Mouse (Mus musculus): ENCODE results near the gene Srgap1.
"Not testable (repeated sequence)": the region's sequence is repeated elsewhere in the genome, so short reads cannot be mapped to it uniquely, and the experiment has no call there.

The Srgap1 gene

DNA sequence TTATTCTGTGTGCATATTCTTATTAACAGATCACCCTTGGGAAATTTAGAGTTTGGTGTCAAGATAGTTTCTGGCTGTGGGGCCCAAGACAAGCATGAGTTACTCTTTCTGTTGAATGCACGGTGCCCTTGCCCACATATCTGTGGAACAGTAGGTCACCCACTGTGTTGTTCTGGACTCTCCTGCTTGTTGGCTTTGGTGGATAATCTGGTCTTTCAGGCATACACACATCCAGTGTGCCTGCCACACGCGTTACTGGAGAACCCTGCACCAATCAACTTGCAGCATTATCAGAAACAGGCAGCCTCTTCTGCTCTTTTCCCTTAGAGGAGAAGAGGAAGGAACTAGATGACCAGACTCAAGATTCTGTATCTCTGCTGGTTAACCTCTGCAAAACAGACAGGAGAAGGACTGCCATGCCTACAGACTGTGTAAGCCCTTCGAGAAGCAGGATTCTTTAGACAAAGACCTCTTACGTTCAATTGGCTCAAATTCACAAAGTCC is 217.3 kb downstream of the Srgap1 start:
- DNase-seq (ENCODE audit: low read depth, low spot score), result no peak

DNA sequence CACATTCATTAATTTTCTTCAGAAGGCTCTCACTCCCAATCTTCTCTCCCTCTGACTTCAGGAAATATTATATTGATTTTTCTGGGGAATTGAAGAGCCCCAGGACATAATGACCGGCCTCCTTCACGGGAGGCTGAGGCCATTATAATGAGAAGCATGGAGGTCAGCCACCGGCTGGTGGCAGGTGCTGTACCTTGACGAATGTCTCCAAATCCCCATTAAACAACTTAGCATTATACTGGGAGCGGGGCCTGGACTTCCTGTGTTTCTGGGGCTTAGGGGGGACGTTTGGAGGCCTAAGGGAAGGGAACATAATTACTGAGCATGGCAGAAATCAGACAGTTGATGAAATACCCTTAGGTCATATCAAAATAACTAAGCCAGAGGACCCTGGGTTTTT is 218.1 kb downstream of the Srgap1 start:
- DNase-seq (ENCODE audit: low read depth, low spot score), result no peak

- no peak for DNase-seq (ENCODE audit: low read depth, low spot score)
Measured at GRCm38 (mm10) chr10:121822674-121823073, 224.4 kb downstream of the Srgap1 start.

GRCm38 (mm10) chr10:121820846-121821245 is 226.3 kb downstream of the Srgap1 start:
- DNase-seq (ENCODE audit: low read depth, low spot score), result no peak

DNA sequence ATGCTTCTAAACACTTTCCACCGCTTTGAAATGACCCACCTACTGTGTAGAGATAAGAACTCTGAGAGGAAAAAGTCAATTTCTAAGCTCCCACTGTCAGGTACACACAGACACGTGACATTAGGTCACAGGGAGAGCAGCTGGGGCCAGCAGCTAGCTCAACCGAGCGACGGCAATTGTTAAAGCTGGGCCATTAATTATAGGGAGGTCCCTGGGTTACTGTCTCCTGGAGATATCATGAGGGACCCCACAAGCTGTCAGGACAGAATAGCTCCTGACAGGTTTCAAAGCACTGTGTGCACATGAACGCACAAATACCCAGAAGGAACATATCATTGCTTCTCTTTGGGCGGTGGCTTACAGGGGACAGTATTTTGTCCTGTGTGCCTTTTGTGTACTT is 229.1 kb downstream of the Srgap1 start:
- no peak for DNase-seq (ENCODE audit: low read depth, low spot score)

DNA sequence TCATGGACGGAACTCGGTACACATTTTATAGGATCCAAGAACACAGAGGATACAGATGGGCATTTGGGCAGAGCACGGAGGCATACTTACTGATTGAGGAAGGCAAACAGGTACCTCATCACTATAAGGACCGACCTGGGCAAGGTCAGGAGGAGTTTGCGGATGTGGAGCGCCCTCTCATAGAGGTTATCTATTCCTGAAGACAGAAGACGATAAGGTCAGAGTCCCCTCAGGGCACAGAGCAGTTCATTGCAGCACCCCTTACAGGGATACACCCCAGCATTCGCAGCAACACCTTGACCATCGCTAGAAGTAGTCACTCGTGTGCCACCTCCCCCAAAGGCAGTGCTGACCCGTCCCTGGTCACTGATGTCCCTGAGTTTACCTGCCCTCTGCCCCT is 239.3 kb downstream of the Srgap1 start:
- DNase-seq (ENCODE audit: low read depth, low spot score), result no peak

DNA sequence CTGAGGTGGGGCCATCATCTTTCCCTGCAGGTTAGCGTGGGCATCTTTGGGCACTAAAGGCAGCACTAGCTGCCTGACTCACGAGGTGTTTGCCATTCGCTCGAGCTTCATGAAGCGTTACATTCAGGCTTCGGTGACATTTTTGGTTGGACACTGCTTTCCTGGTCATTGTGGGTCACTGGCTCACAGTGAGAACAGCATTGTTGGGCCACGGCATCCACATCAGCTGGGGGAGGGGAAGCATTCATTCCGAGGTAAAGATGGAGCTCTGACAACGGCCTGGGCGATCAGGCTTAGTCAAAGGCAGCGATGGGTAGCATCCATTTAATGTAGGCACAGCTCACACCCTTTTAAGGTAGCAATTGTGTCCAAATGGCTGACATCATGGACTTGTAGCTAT is 240.3 kb downstream of the Srgap1 start:
- DNase-seq (ENCODE audit: low read depth, low spot score), result no peak

DNA sequence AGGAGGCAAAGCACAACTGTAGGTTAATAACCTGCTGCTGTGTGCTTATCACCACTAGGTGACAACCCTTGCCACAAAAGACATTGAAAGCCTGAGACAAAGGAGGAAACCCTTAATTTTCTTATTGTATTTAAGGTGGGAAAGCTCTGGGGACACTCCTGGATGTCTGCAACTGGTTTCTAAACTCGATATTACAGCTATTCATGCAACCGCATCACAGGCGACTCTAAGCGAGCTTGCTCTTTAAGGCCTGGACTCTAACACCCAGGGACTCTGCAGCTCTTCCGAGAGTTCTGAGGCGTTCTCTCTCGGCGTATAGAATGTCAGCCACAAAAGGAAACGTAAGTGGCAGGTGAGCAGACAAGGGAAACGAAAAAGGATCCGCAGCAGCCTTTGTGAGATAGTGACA is 241.2 kb downstream of the Srgap1 start:
- DNase-seq (ENCODE audit: low read depth, low spot score), result no peak

DNA sequence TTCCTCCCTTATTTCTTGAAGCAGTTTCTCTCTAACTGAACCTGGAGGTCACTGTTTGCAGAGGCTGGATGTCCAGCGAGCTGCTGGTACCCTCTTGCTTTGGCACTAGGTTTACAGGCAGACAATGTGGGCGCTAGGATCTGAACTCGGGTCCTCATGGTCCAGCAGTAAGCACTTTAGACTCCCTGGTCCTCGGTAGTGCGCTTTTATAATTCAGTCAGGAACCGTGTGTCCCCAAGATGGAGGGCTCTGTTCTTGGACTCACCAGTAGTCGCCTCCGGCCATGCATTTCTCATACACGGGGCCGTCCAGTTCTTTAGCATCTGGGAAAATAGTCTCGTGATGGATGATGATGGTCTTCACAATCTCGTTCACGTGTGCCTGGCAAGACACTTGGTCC is 242.6 kb downstream of the Srgap1 start:
- DNase-seq (ENCODE audit: low read depth, low spot score), result no peak

DNA sequence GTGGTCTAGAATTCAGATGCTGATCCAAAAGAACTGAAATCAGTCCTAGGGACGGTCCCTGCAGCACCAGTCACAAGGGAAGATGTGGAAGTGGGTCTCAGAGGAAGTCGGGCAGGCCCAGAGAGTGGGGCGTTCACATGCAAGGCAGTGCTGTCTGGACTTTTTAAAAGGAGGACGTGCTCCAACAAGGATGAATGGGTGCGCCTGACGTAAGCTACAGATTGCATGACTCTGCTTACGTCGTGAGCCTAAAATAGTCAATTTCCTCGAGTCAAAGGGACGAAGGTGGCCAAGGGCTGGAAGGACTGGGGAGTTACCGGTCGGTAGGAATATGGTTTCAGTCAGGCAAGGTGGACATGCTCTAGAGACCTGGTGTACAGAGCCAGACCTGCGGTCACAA is 247.1 kb downstream of the Srgap1 start:
- DNase-seq (ENCODE audit: low read depth, low spot score), result no peak

- DNase-seq (ENCODE audit: low read depth, low spot score), result no peak
Measured at GRCm38 (mm10) chr10:121796027-121796802, 250.9 kb downstream of the Srgap1 start.

GRCm38 (mm10) chr10:121794486-121794885 is 252.6 kb downstream of the Srgap1 start:
- DNase-seq (ENCODE audit: low read depth, low spot score), result no peak

DNA sequence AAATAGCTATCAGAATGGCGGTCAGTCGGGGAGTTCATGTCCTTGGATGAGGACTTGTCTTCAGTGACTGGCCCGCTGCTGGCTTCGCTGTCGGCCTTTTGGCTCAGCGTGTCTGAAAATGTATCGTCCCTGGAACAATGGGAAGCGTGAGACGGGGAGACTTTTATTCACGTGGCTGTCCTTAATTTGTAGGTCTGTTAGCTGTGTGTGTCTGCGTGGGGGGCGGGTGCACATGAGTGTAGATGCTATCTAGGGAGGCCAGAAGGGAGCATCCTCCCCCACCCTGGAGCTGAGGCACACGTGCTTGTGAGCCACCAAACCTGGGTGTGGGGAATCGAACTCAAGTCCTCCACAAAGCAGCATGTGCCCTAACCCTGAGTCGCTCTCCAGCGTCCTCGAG is 254.5 kb downstream of the Srgap1 start:
- DNase-seq (ENCODE audit: low read depth, low spot score), result no peak

- no peak for DNase-seq (ENCODE audit: low read depth, low spot score)
Measured at GRCm38 (mm10) chr10:121790078-121790477, 257.0 kb downstream of the Srgap1 start.

- DNase-seq (ENCODE audit: low read depth, low spot score), result no peak
Measured at GRCm38 (mm10) chr10:121788536-121788935, 258.6 kb downstream of the Srgap1 start.

DNA sequence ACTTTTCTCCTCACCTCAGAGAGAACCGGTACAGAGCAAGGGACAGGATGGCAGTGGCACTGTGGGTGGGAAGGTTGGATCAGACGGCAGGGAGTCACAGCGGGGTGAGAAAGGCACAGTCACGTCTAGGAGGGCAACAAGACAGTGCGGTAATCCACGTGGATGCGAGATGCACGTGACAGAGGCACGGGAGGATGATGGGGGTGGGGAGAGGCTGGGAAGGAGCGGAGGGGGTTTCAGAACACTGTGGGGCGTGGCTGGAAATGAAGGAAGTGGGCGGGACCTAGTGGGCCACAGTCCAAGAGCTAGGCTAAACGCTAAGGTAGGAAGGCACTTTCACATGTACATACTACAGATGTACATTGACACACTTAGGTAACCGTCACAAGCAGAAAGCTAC is 266.0 kb downstream of the Srgap1 start:
- DNase-seq (ENCODE audit: low read depth, low spot score), result no peak

- DNase-seq (ENCODE audit: low read depth, low spot score), result no peak
Measured at GRCm38 (mm10) chr10:121775990-121776389, 271.1 kb downstream of the Srgap1 start.

- no peak for DNase-seq (ENCODE audit: low read depth, low spot score)
Measured at GRCm38 (mm10) chr10:121773813-121774212, 273.3 kb downstream of the Srgap1 start.

DNA sequence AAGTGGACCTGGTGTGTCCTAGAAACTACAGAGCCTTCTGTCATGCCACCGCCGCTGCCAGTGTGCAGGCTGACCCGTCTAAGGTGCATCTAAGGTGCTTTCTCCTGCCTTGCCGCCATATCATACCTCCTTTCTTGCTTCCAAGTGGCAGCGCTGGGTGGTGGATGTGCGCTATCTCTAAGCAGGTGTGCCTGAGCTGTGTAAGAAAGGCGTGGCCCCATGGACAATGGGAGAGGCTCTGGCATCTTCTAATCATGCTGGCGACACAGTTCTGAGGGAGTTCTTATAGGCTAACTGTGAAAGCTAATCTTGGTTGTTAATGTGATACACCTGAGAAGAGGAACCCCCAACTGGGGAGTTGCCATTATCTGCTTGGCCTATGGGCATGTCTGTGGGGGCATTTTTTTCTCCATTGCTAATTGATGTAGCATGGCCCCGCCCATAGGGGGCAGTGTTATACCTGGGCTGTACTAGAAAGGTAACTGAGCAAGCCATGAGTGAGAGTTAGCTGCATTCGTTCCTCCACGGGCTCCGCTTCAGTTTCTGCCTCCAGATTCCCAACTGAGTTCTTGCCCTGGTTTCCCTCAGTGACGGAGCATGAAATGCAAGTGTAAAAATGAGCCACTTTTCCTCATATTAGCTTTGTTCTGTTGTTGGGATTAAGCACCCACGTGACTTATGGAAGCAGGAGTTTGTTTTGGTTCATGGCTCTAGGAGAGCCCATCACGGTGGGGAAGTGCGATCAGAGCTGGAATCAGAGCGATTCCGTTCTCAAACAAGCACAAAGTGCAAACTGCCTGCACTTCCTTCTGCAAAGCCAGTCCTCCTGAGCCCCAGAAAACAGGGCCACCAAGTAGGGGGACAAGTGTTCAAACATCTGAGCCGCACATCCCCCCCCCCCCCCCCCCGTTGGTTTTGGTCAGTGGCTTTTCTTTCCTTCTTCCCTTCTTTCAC is 276.2 kb downstream of the Srgap1 start:
- no peak for DNase-seq (ENCODE audit: low read depth, low spot score)

DNA sequence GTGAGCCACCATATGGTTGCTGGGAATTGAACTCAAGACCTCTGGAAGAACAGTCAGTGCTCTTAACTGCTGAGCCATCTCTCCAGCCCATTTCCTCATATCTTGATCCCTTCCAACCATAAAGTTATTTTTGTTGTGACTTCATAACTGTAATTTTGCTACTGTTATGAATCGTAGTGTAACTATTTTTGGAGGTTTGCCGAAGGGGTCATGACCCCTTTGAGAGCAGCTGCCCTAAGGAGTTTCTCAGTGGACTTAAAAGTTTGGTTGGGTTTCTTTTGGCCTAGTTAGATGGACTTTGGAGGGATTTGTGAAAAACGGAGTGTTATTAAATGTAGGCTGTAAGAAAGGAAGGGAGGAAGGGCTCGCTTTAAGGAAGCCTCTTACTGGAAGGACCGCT is 277.4 kb downstream of the Srgap1 start:
- DNase-seq (ENCODE audit: low read depth, low spot score), result no peak

DNA sequence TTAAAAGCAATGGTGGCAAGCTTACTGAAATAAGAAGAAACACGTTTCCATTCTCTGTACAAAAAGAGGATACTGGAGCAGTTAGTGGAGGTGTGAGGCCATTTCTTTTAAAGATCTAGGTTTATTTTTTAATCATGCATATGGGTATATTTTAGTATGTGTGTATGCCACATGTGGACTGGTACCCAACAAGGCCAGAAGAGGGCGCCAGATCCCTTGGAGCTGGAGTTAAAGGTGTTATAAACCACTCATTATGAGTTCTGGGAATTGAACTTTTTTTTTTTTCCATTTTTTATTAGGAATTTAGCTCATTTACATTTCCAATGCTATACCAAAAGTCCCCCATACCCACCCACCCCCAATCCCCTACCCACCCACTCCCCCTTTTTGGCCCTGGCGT is 279.8 kb downstream of the Srgap1 start:
- not testable (repeated sequence) for DNase-seq (ENCODE audit: low read depth, low spot score)
